Mouse (Mus musculus) heart, postnatal 36 days (tissue): Measurements from ENCODE around the gene Gucy2d. TPM values are rescaled to one million over a fixed set of nuclear protein-coding genes. Genes with fewer than 3 reads are reported as not detected.

Source experiments
- DNase-seq, 2 experiments: peaks; one replicate each; pipeline ENCODE4 v3.0.0; 2021 to 2022
- intact Hi-C: fragments of 180-260 bp; cut with DNase I; formaldehyde crosslinking; loops from one replicate; pipeline ENCODE4 v1.15.1; 2025
- total RNA-seq, 2 experiments: library from RNA; stranded (reverse); gene quantifications; 2 replicates each; pipeline ENCODE4 v1.2.3; 2021

Gene Gucy2d
- total RNA-seq, 2 experiments from 2014 or later: 0.25 TPM; not detected in 1

- DNase-seq: no peak
- intact Hi-C loops: no loop called here
Measured at GRCm38 (mm10) chr7:98487202-98487980, 47.2 kb downstream of the Gucy2d start.

- no peak for DNase-seq
- intact Hi-C loops: no loop called here
Measured at GRCm38 (mm10) chr7:98488398-98489130, 48.3 kb downstream of the Gucy2d start.

- DNase-seq: no peak
- intact Hi-C loops: no loop called here
Measured at GRCm38 (mm10) chr7:98489131-98489530, 48.9 kb downstream of the Gucy2d start, which contains the start of gene Lrrc32. Gene Lrrc32 (plus strand): TSS chr7:98489283.

- peak; percentile 87 for DNase-seq
- intact Hi-C loops: loop anchor here (2.0 kb wide), 1 partner anchor 53 kb away; no protein-coding TSS in a partner anchor
Measured at GRCm38 (mm10) chr7:98489623-98490084, 49.4 kb downstream of the Gucy2d start.

GRCm38 (mm10) chr7:98490328-98490727, 50.1 kb downstream of the Gucy2d start:
- intact Hi-C loops: loop anchor here (2.0 kb wide), 1 partner anchor 52 kb away; no protein-coding TSS in a partner anchor
- no peak for DNase-seq

GRCm38 (mm10) chr7:98490911-98491310, 50.7 kb downstream of the Gucy2d start:
- intact Hi-C loops: loop anchor here (2.0 kb wide), 1 partner anchor 52 kb away; no protein-coding TSS in a partner anchor

GRCm38 (mm10) chr7:98491451-98492200, 51.4 kb downstream of the Gucy2d start:
- intact Hi-C loops: loop anchor here (2.0 kb wide), 1 partner anchor 51 kb away; no protein-coding TSS in a partner anchor
- DNase-seq: no peak

More at GRCm38 (mm10) chr7:98490911-98491310, 50.7 kb downstream of the Gucy2d start:
- no peak for DNase-seq

GRCm38 (mm10) chr7:98492331-98492730, 52.1 kb downstream of the Gucy2d start:
- intact Hi-C loops: no loop called here
- no peak for DNase-seq

- DNase-seq: no peak
- intact Hi-C loops: no loop called here
Measured at GRCm38 (mm10) chr7:98493307-98493706, 53.1 kb downstream of the Gucy2d start.

GRCm38 (mm10) chr7:98493901-98494480, 53.8 kb downstream of the Gucy2d start:
- DNase-seq: no peak
- intact Hi-C loops: no loop called here

GRCm38 (mm10) chr7:98495591-98495990, 55.4 kb downstream of the Gucy2d start:
- intact Hi-C loops: no loop called here
- no peak for DNase-seq

GRCm38 (mm10) chr7:98497451-98497850, 57.2 kb downstream of the Gucy2d start:
- no peak for DNase-seq
- intact Hi-C loops: no loop called here

- DNase-seq: no peak
- intact Hi-C loops: no loop called here
Measured at GRCm38 (mm10) chr7:98498101-98498500, 57.9 kb downstream of the Gucy2d start.

GRCm38 (mm10) chr7:98498656-98499560, 58.7 kb downstream of the Gucy2d start:
- no peak for DNase-seq
- intact Hi-C loops: no loop called here

GRCm38 (mm10) chr7:98499561-98500292, 59.5 kb downstream of the Gucy2d start:
- DNase-seq: peak in 1 of 2 experiments; percentile 57
- intact Hi-C loops: no loop called here

- intact Hi-C loops: no loop called here
- DNase-seq: peak; percentile 65 to 70
Measured at GRCm38 (mm10) chr7:98500470-98500869, 60.3 kb downstream of the Gucy2d start.

- DNase-seq: no peak
- intact Hi-C loops: no loop called here
Measured at GRCm38 (mm10) chr7:98501078-98501477, 60.9 kb downstream of the Gucy2d start.

- no peak for DNase-seq
- intact Hi-C loops: no loop called here
Measured at GRCm38 (mm10) chr7:98502921-98503320, 62.7 kb downstream of the Gucy2d start.
